Mouse (Mus musculus) lung, postnatal 14 days (tissue): ENCODE results near the gene Neurog2.

Experiments
- DNase-seq: peaks from one replicate; pipeline ENCODE4 v3.0.0; 2021

The Neurog2 gene

GRCm38 (mm10) chr3:127646156-127646825 lies 13.4 kb downstream of the Neurog2 start:
- no peak for DNase-seq

- DNase-seq = no peak
Measured at GRCm38 (mm10) chr3:127651742-127652653, 19.1 kb downstream of the Neurog2 start.

- DNase-seq = no peak
Measured at GRCm38 (mm10) chr3:127660712-127661111, 27.8 kb downstream of the Neurog2 start.

GRCm38 (mm10) chr3:127661646-127662531 lies 29.0 kb downstream of the Neurog2 start:
- no peak for DNase-seq

- DNase-seq = no peak
Measured at GRCm38 (mm10) chr3:127679703-127680102, 46.8 kb downstream of the Neurog2 start.
